Mouse (Mus musculus) erythroblast, adult 5-6 weeks (primary cell): ENCODE results near the gene Tfb1m. TPM values are rescaled to one million over a fixed set of nuclear protein-coding genes. Genes with fewer than 3 reads are reported as not detected.

Experiments used
- ATAC-seq: replicated peaks from 2 replicates; pipeline ENCODE4 v1.8.0; 2016; ENCODE audit warnings: moderate number of reproducible peaks, mild to moderate bottlenecking, moderate TSS enrichment, inconsistent platforms; ENCODE audit not compliant: poor library complexity, low FRiP score, severe bottlenecking
- total RNA-seq, 2 experiments: library from RNA; stranded (forward) in 1 of 2; stranded (reverse) in 1 of 2; fragments of 150-400 nt in 1 of 2; fragments of 200-764, 138-1000 nt in 1 of 2; gene quantifications; 2 replicates each; pipeline versions ENCODE4 v1.2.3 to v1.2.4; 2015 to 2017; ENCODE audit warnings: low replicate concordance in 2 of 2

Tfb1m gene
- total RNA-seq (2015; ENCODE audit: low replicate concordance), result 9.0 and 10.4 TPM in 2 replicates
- total RNA-seq (2017; ENCODE audit: low replicate concordance), result 2.1 and 8.5 TPM in 2 replicates

DNA sequence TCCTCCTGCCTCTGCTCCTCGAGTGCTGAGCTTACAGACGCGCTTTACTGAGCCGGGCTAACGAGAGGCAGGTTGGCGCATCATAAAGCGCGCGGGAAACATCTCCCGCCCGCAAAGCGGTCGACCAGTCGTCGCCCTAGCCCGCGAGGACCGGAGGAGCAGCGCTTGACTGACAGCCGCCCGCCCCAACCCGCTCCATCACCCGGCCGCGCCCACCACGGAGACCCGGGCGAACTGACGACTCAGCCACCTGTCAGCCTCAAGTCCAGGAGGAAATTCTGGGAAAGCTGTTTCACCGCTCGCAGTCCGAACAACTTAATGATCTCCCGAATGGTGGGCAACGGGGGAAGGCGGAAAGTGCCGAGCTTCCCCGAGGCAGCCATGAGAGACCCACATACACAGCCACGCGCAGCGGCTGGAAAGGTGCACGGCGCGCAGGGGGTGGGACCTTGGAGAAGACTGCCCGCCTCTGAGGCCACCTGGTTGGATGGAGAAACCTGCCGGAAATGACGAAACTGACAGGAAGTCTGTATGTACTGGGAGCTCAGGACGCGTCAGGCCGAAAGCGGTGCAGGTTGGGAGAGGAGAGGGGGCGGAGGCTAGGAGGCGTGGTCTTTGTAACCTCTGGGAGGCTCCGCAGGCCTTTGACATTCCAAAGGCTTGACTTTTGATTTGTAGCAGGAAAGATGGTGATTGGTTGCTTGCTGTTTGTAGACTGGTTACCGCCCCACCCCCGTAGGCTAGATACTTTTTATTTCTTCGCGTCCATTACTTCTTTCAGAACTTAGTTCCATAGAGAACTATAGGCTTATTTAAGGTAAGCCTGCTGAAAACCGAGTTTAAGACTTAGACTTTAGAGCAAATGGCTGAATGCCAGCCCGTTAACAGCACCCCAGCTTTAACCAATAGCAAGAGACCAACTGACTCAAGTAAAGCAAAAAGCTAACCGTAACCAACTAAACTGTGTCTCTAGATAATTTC lies at the start of gene Tfb1m:
TSS of gene Tfb1m (minus strand) at position 451 of the 981 bp plus-strand sequence.
- peak; percentile 97 for ATAC-seq

DNA sequence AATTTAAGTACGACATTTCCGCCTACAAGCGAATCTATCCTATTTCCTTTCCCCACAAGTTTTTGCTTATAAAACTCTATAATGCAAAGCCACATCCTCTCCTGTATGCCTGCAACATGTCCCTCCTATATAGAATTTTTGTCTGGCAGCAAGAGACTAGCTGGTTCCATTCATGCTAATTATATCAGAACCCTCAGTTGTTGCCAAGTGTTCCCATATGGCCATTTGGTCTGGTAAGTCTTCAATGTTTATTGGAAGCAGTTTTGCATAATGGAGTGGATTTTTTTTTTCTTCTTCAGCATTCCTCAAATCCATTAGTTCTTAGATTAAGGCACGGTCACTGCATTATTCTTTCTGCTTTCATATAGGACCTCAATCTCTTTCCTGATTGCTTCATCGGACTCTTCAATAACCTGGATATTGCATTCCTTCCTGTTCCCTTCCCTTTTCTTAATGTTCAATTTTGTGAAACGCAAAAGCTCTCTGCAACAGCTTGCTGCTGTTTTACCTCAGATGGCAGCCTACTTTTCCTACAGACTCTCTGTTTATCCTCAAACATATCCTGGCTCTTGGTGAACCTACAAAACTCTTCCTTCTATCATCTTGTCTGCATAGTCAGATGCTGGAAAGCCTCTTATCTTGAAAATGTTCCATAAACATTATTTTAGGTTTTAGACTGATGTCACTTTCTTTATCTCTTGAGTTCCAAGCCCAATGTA lies 45.5 kb upstream of the Tfb1m start:
- ATAC-seq, result no peak

DNA sequence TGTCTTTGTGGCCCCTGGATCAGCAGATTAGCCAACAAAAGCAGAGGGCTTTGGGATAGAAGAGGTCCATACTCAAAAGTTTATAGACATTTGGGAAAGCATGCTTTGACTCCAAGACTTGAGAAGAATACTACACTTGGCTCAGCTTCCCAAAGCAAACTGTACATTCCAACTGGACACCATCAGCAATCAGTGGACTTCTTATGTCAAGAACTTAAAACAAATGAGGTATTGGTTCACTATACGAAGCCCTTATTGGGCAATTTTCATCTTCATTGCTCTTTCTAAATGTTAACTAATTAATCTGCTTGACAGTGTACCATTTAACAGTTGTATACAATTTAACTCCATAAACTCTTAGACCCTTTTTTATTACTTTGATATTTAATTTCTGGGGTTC lies 40.8 kb upstream of the Tfb1m start:
- ATAC-seq, result no peak

GRCm38 (mm10) chr17:3597866-3598265 lies 40.3 kb upstream of the Tfb1m start:
- ATAC-seq, result no peak

DNA sequence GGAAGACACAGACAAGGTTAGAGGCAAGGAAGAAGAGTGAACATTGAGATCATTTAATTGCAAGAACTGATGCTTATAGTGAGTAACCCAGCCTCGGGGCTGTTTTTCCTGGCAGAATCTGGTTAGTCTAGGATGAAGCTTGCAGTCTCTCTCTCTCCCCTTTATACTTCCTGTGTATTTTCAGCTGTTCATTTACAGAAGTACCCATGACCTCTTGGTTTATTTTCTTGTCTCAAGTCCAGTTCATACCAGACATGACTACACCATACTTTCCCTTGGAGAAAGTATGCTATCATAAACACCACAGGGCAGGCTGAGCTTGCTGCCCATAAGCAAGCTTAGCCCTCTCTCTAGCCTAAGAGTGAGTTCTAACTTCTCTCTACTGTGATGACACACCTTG lies 39.5 kb upstream of the Tfb1m start:
- no peak for ATAC-seq

DNA sequence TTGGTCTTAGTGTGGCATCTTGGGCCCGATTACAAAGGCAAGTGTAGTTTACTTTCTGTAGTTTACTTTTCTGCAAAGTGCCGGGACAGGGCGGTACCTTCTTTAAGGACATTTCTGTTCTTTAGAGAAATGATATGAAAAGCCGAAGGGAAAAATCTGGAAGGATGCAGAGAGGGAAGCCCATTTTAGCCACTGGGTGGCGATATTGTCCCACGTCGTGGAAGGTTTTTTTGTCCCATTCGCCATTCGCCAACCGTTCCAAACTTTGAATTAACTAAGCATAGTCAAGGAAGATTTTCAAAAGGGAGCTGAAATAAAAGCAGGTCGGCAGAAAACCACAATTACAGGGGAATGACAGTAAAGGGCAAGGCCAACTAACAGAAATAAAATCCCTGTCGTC lies 13.3 kb upstream of the Tfb1m start:
- ATAC-seq, result no peak

- ATAC-seq, result no peak
Observed at GRCm38 (mm10) chr17:3562405-3562804, 4.8 kb upstream of the Tfb1m start.

DNA sequence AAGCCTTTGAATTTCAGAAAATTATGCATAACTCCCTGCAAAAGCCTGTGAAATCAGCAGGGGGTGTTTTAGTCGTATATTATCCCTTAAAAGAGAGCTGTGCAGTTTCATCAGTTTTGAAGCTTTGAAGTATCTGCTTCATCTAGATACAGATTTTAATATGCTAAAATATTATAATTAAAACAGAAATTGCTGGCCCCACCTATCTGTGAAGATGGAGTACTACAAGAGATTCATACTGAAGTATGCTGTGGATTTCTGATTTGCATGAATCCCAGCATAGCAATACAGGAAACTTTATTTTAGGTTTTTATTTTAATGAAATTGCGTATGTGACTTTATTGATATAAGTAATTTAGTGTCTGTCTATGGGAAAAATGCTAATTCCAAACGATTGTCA lies 3.0 kb upstream of the Tfb1m start:
- ATAC-seq, result no peak

DNA sequence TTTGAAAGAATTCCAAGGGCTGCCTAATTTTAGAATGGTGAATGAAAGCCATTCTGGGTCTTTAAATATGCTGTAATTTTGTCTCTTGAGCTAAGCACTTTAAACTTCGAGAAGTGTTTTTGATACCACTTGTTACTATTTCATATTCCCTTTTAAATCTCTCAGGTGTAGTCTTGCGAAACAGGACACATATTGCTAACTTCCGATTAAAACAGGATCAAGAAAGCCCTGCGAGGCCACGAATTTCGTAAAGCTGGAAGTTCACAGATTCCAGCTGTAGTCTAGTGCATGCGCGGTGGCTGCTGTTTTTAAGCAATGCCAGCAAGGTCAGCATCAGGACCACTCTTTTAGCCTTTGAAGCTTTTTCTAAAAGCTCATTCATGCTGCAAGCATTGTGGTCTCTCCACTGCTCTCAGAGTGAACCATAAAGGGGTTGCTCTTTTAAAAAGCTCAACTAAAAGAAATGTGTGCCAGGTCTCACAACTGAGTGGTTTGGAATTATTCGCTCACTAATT lies 832 bp upstream of the Tfb1m start:
- no peak for ATAC-seq

DNA sequence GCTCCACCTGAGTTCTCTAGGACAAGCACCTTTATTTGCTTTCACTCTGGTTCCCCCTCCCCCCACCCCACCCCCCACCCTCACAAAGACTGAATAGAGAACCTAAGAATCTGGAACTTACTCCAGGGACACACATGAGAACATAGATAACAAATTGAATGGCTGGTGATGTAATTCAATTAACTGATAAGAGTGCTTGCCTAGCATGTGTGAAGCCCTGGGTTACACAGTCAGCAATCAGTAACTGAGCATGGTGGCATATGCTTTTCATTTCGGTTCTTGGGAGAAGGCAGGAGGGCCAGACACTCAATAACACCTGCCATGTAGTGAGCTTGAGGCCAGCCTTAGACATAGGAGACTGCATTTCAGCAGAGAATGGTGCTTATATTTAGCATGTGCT lies 1.3 kb downstream of the Tfb1m start:
- no peak for ATAC-seq

- no peak for ATAC-seq
Observed at GRCm38 (mm10) chr17:3547725-3548124, 9.9 kb downstream of the Tfb1m start.

DNA sequence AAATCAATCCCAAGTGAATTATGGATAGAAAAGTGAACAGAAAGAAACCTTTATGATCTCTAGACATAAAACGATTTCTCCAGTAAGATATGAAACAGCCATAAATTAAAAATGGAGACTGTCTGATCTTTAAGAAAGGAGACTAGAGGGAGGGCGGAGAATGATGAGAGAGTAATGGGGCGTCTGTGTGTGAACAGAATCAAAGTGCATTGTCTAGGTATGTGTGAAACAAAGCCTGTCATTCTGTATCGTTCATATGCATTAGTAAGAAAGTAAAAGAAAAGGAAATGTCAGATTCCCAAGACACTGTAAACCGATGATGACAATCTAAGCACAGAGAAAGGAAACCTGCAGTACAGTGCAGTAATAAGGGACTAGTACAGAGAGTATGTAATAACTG lies 16.5 kb downstream of the Tfb1m start:
- ATAC-seq, result no peak

- ATAC-seq, result no peak
Observed at GRCm38 (mm10) chr17:3540304-3540703, 17.3 kb downstream of the Tfb1m start.

- ATAC-seq, result no peak; the same call in 1 of the 2 replicates
Observed at GRCm38 (mm10) chr17:3533425-3533824, 24.2 kb downstream of the Tfb1m start.

- no peak for ATAC-seq
Observed at GRCm38 (mm10) chr17:3532254-3532653, 25.3 kb downstream of the Tfb1m start, which contains the start of gene Cldn20. Gene Cldn20 (plus strand): TSS chr17:3532554.

GRCm38 (mm10) chr17:3531641-3532040 lies 25.9 kb downstream of the Tfb1m start:
- no peak for ATAC-seq

GRCm38 (mm10) chr17:3530549-3530948 lies 27.0 kb downstream of the Tfb1m start:
- no peak for ATAC-seq

DNA sequence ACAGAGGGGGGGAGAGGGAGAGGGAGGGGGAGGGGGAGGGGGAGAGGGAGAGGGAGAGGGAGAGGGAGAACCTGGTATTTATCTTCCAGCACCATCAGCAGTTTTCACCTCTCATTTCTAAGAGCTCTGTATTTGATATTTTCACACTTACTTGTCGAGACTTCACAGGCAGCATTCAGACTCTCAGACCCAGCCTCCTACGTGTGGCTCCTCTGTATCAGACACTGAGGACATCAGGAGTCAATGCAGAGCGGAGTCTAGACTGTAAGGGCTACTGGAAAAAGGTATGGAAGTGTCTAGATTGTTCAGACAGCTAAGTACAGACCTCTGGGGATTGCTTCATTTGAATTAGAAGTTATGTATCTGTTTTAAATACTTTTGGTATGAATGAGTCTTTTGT lies 28.1 kb downstream of the Tfb1m start:
- ATAC-seq, result no peak

GRCm38 (mm10) chr17:3527841-3528471 lies 29.6 kb downstream of the Tfb1m start:
- peak; percentile 61 for ATAC-seq

DNA sequence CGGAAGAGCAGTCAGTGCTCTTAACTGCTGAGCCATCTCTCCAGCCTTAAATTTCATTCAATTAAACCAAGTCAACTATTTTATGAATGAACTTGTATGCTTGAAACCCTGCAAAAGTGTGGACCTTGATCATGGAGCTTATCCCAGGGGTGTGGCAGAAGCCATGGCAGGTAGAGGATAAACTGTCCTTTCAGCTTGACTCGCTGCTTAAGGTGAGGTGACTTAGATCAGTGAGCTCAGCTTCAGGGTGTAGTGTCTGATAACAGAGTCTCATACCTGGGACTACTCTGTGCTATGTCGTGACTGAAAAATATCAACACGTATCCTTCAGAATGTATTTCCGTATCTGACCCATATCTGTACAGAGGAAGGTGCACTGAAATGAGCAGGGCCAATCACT lies 37.2 kb downstream of the Tfb1m start:
- no peak for ATAC-seq
